Mouse (Mus musculus) right cerebral cortex, postnatal 4 days (tissue): Measurements from ENCODE around the gene Unc13b.

ENCODE experiments used
- DNase-seq: peaks from one replicate; pipeline ENCODE4 v3.0.0-alpha.2; 2022

The Unc13b gene

GRCm38 (mm10) chr4:43233489-43233888 lies 174.7 kb downstream of the Unc13b start:
- DNase-seq, result no peak

DNA sequence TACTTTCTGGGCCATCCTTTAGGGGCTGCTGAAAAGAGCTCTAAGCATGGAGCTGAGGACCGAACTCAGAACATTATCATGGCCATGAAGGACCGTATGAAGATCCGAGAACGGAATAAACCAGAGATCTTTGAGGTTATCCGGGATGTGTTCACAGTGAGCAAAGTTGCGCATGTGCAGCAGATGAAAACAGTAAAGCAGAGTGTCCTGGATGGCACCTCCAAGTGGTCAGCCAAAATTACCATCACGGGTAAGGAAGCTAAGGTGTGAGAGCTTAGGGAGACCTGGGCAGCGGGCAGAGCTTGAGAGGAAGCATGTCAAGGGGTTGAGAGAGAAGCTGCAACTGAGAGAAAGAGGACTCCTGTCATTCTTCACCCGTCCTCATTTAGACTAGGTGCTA lies 178.1 kb downstream of the Unc13b start:
- no peak for DNase-seq

- no peak for DNase-seq
These were observed 182.0 kb downstream of the Unc13b start for GRCm38 (mm10) chr4:43240716-43241115.

DNA sequence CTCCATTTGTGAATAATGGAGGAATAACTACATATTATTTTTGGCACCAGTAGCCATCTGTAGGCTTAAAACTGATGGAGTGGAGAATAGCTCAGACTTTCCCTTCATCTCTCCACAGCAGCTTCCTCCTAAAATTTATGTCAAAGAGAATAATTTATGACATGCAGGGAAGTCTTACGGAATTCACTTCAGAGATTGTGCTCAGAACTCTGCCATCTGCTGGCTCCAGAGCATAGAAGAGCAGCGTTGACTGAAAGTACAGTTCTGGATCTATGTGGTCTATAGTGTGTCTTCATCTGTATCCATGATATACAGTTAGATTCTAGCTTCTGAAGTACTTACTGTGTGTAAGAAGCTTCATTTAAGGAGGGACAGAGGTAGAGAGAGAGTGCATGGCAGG lies 185.3 kb downstream of the Unc13b start:
- DNase-seq, result peak; percentile 32

- no peak for DNase-seq
These were observed 187.0 kb downstream of the Unc13b start for GRCm38 (mm10) chr4:43245776-43246175.

- DNase-seq, result no peak
These were observed 189.3 kb downstream of the Unc13b start for GRCm38 (mm10) chr4:43248026-43248425.

DNA sequence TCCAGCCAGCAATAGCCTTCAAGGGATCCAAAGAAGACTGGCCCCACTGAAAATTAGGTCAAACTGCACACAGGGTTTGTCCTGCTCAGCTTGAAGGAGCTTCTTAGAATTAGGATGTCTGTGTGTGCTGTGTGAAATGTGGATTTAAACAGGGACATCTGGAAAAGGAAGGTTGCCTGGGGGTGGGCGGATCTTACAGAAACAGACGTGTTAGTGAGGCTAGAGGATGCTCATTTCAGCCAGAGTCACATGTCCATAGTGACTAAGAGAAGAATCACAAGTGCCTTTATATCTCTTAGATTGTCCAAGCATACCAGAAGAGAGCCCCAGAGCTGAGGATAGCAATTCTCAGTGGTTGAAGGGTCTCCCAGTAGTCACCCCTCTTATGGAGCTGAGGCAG lies 190.2 kb downstream of the Unc13b start:
- DNase-seq, result no peak

GRCm38 (mm10) chr4:43251269-43251668 lies 192.5 kb downstream of the Unc13b start:
- DNase-seq, result no peak

GRCm38 (mm10) chr4:43257040-43257439 lies 198.3 kb downstream of the Unc13b start:
- no peak for DNase-seq

GRCm38 (mm10) chr4:43258556-43258955 lies 199.8 kb downstream of the Unc13b start:
- no peak for DNase-seq

GRCm38 (mm10) chr4:43259435-43259834 lies 200.7 kb downstream of the Unc13b start:
- no peak for DNase-seq

- peak; percentile 26 for DNase-seq
These were observed 201.3 kb downstream of the Unc13b start for GRCm38 (mm10) chr4:43260096-43260495.

- DNase-seq, result no peak
These were observed 204.1 kb downstream of the Unc13b start for GRCm38 (mm10) chr4:43262821-43263220.

DNA sequence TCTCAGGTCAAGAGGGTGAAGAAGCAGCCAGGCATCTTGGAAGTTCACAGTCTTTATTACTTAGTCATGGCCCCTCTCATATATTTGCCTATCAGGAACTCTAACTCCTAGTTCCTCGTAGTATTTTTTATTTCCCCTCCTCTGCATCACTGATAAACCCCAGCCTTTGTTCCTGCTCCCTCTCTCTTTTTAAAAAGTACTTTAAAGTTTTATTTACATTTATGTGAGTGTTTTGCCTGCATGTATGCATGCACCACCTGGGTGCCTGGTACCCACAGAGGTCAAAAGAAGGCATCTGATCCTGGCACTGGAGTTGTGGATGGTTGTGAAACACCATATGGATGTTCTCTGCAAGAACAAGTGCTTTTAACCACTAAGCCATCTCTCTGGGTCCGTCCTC lies 207.4 kb downstream of the Unc13b start:
- DNase-seq, result no peak

GRCm38 (mm10) chr4:43266623-43267322 lies 208.0 kb downstream of the Unc13b start, which contains the start of gene Atp8b5:
Atp8b5 (plus strand) TSS chr4:43267159.
- DNase-seq, result peak; percentile 87

GRCm38 (mm10) chr4:43267323-43267658 lies 208.5 kb downstream of the Unc13b start:
- no peak for DNase-seq

DNA sequence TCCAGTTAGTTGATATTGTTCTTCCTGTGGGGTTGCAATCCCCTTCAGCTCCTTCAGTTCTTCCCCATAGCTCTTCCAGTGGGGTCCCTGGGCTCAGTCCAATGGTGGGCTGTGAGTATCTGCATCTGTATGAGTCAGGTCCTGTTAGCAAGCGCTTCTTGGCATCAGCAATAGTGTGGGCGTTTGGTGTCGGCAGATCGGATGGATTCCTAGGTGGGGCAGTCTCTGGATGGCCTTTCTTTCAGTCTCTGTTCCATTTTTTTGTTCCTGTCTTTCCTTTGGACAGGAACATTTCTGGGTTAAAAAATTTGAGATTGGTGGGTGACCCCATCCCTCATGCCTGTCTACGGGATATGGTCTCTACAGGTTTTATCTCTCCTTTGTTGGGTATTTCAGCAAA lies 226.7 kb downstream of the Unc13b start:
- no peak for DNase-seq

GRCm38 (mm10) chr4:43287305-43287704 lies 228.6 kb downstream of the Unc13b start:
- no peak for DNase-seq

DNA sequence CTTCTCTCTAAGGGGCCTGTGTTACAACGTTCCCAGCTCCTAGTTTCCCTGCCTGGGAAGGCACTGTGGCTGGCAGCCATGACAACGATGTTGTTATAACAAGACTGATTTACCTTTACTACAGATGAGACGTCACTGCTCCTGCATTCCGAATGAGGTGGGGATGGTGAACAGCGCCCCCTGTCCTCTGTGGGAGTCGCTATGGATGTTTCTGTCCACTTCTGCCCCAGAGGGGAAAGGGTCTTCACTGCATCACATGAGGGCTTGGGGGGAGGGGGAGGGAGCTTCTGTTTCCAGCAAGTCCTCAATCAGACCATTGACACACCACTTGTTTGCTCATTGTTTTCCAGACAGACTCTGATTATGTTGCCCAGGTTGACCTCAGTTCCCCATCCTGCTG lies 235.2 kb downstream of the Unc13b start:
- no peak for DNase-seq

- DNase-seq, result no peak
These were observed 251.1 kb downstream of the Unc13b start for GRCm38 (mm10) chr4:43309696-43310338.
